In genomic region chr4:45510163-45510562, GRCm38 (mm10) we compare ENCODE assay signal across 9 mouse cellular contexts. TPM values are rescaled to one million over a fixed set of nuclear protein-coding genes. Genes with fewer than 3 reads are reported as not detected.
DNase-seq lines count a peak whose midpoint lies in the region; ATAC-seq and TF ChIP-seq lines count a peak whose summit lies in the region.
"Had no signal": no experiment of that assay in that cellular context is flagged by ENCODE, and none has a peak within 500 bp of the region (broad histone marks: within the 10 kb centered on the region; RNA-seq: fewer than 3 reads in every experiment).

No protein-coding gene starts in this region.

- peaks cover 86% of the 10 kb centered on the region for H3K79me2 ChIP-seq in myocyte (ENCODE audit: control insufficient read depth, insufficient read depth)

- no peak overlapping the region for H3ac ChIP-seq in myocyte (ENCODE audit: control insufficient read depth, insufficient read length)

- H3K36me3 ChIP-seq in myocyte (ENCODE audit: control insufficient read depth, insufficient read depth) = no peaks in the 10 kb centered on the region
- H3K36me3 ChIP-seq: midbrain, embryonic 12.5 days had no signal

- TF ChIP-seq POLR2A in myocyte (IDR thresholded peaks at IDR 0.05; ENCODE audit: insufficient read length, low read depth) = no peak

- no peak for DNase-seq in frontal cortex, postnatal 25 days (ENCODE audit: low spot score in 2 of 2)
- peak; percentile 70 for DNase-seq in embryo, embryonic 10 days (ENCODE audit: low spot score)
- peak; percentile 87 for DNase-seq in kidney, adult 18-20 months
- no peak for DNase-seq in right cerebral cortex, postnatal 36 days (ENCODE audit: low spot score in 2 of 2)
- DNase-seq in cerebellum, postnatal 36 days = no peak
- DNase-seq in left cerebral cortex, postnatal 4 days = no peak

- intact Hi-C loops in left cerebral cortex, postnatal 4 days (cut with DNase I) = no loop called here

- H3K4me2 ChIP-seq in myocyte (ENCODE audit: low read depth) = peak overlapping the region; percentile 48
- H3K4me2 ChIP-seq: midbrain, embryonic 12.5 days had no signal

- H3K27me3 ChIP-seq in myocyte (ENCODE audit: control insufficient read depth, insufficient read depth, insufficient read length) = no peaks in the 10 kb centered on the region

- peak; percentile 51 for ATAC-seq in frontal cortex, adult (ENCODE audit: low TSS enrichment)

- no peak overlapping the region for H3K4me3 ChIP-seq in myocyte
- H3K4me3 ChIP-seq: midbrain, embryonic 12.5 days had no signal

TF ChIP-seq in myocyte, 11 proteins besides CTCF, POLR2A, EP300 and RAD21:
- TF ChIP-seq MYOD1 (IDR thresholded peaks at IDR 0.05; ENCODE audit: control insufficient read depth in 1 of 3, insufficient read length in 2 of 3, low read depth in 2 of 3) (peak in 1 of 3 experiments; percentile 54), TCF12 (IDR thresholded peaks at IDR 0.05; ENCODE audit: insufficient read depth, poor library complexity, severe bottlenecking) (no peak), E2F4 (IDR thresholded peaks at IDR 0.05; ENCODE audit: insufficient read depth) (no peak)
TF ChIP-seq in myocyte: peak in this region for 1.

RNA-seq across cellular contexts. Expression of gene Shb, which starts 22.1 kb away (rescaled TPM):
- 46.3 TPM for polyA plus RNA-seq in myocyte (2012; fragmentation: generic; extraction: Trizol)
- 10 to 100 TPM; 23.0 to 25.6 TPM for total RNA-seq in left cerebral cortex, postnatal 4 days (2021)

Comparison
In these comparisons a context has a peak if more than half of its experiments do, and no peak if none do; other contexts are left out.
1. DNase-seq: peak in embryo, embryonic 10 days (single experiment) and kidney, adult 18-20 months (single experiment); none in frontal cortex, postnatal 25 days (0 of 2), right cerebral cortex, postnatal 36 days (0 of 2), cerebellum, postnatal 36 days (0 of 2) and left cerebral cortex, postnatal 4 days (single experiment).